In genomic region chrX:133734984-133735383, GRCm38 (mm10) we compare ENCODE assay signal across 10 mouse cellular contexts. TPM values are rescaled to one million over a fixed set of nuclear protein-coding genes. Genes with fewer than 3 reads are reported as not detected.
DNase-seq lines count a peak whose midpoint lies in the region; ATAC-seq and TF ChIP-seq lines count a peak whose summit lies in the region.
"Had no signal": no experiment of that assay in that cellular context is flagged by ENCODE, and none has a peak within 500 bp of the region (broad histone marks: within the 10 kb centered on the region; RNA-seq: fewer than 3 reads in every experiment).

No protein-coding gene starts in this region.

- no peak overlapping the region for H3K9ac ChIP-seq in hindbrain, embryonic 11.5 days (ENCODE audit: low read depth, low read length)
- no peak overlapping the region for H3K9ac ChIP-seq in hindbrain, embryonic 12.5 days
- H3K9ac ChIP-seq in stomach, postnatal 0 days (ENCODE audit: low read length) = no peak overlapping the region
- H3K9ac ChIP-seq: embryonic facial prominence, embryonic 12.5 days; limb, embryonic 12.5 days had no signal

- no peak overlapping the region for H3K27ac ChIP-seq in hindbrain, embryonic 11.5 days (ENCODE audit: low read depth, low read length)
- H3K27ac ChIP-seq in hindbrain, embryonic 12.5 days = no peak overlapping the region
- H3K27ac ChIP-seq in stomach, postnatal 0 days (replicated peaks) = no peak overlapping the region
- H3K27ac ChIP-seq: embryonic facial prominence, embryonic 12.5 days; limb, embryonic 12.5 days had no signal

- H3K9me3 ChIP-seq in hindbrain, embryonic 11.5 days (ENCODE audit: control insufficient read depth, low read length) = no peaks in the 10 kb centered on the region
- no peaks in the 10 kb centered on the region for H3K9me3 ChIP-seq in hindbrain, embryonic 12.5 days (replicated peaks)
- H3K9me3 ChIP-seq in stomach, postnatal 0 days (ENCODE audit: control insufficient read depth, low read length) = no peaks in the 10 kb centered on the region
- H3K9me3 ChIP-seq: embryonic facial prominence, embryonic 12.5 days; limb, embryonic 12.5 days had no signal

- H3K36me3 ChIP-seq in hindbrain, embryonic 11.5 days (ENCODE audit: control insufficient read depth, insufficient read depth, low read length) = no peaks in the 10 kb centered on the region
- no peaks in the 10 kb centered on the region for H3K36me3 ChIP-seq in hindbrain, embryonic 12.5 days
- H3K36me3 ChIP-seq in stomach, postnatal 0 days (ENCODE audit: control insufficient read depth, insufficient read depth, low read length) = no peaks in the 10 kb centered on the region
- H3K36me3 ChIP-seq: embryonic facial prominence, embryonic 12.5 days; limb, embryonic 12.5 days had no signal

- H3K4me1 ChIP-seq in hindbrain, embryonic 11.5 days (replicated peaks; ENCODE audit: control insufficient read depth, insufficient read depth, low read length) = no peaks in the 10 kb centered on the region
- no peaks in the 10 kb centered on the region for H3K4me1 ChIP-seq in hindbrain, embryonic 12.5 days
- no peaks in the 10 kb centered on the region for H3K4me1 ChIP-seq in lung, adult 2 months (ENCODE audit: control insufficient read depth, insufficient read depth, low read length)
- no peaks in the 10 kb centered on the region for H3K4me1 ChIP-seq in stomach, postnatal 0 days (replicated peaks; ENCODE audit: control insufficient read depth, insufficient read depth)
- H3K4me1 ChIP-seq: embryonic facial prominence, embryonic 12.5 days; limb, embryonic 12.5 days had no signal

- TF ChIP-seq EP300 in stomach, postnatal 0 days (optimal IDR thresholded peaks at IDR 0.05) = no peak

- H3K4me2 ChIP-seq in hindbrain, embryonic 11.5 days (replicated peaks; ENCODE audit: low read depth, low read length) = no peak overlapping the region
- H3K4me2 ChIP-seq in hindbrain, embryonic 12.5 days (replicated peaks) = no peak overlapping the region
- H3K4me2 ChIP-seq in stomach, postnatal 0 days (replicated peaks; ENCODE audit: low read depth) = no peak overlapping the region
- H3K4me2 ChIP-seq: embryonic facial prominence, embryonic 12.5 days; limb, embryonic 12.5 days had no signal

- TF ChIP-seq CTCF in lung, adult 2 months (IDR thresholded peaks at IDR 0.05; ENCODE audit: insufficient read depth, low read length) = peak; percentile 59
- TF ChIP-seq CTCF in stomach, postnatal 0 days (IDR thresholded peaks at IDR 0.05; ENCODE audit: low read depth) = peak; percentile 71

- no peaks in the 10 kb centered on the region for H3K27me3 ChIP-seq in hindbrain, embryonic 11.5 days (ENCODE audit: control insufficient read depth, insufficient read depth, low read length)
- no peaks in the 10 kb centered on the region for H3K27me3 ChIP-seq in hindbrain, embryonic 12.5 days
- no peaks in the 10 kb centered on the region for H3K27me3 ChIP-seq in stomach, postnatal 0 days (ENCODE audit: control insufficient read depth, insufficient read depth, low read length)
- H3K27me3 ChIP-seq: embryonic facial prominence, embryonic 12.5 days had no signal

- WGBS in hindbrain, embryonic 11.5 days = 45% methylated on average over 6 of the region's 6 CpGs
- 50% methylated on average over 6 of the region's 6 CpGs for WGBS in hindbrain, embryonic 12.5 days
- 49% methylated on average over 6 of the region's 6 CpGs for WGBS in lung, adult 2 months
- WGBS in stomach, postnatal 0 days = 52% methylated on average over 6 of the region's 6 CpGs

- intact Hi-C loops in gastrocnemius, postnatal 14 days (cut with DNase I; ENCODE audit: low total_unique reads) = no loop called here

- no peak overlapping the region for H3K4me3 ChIP-seq in hindbrain, embryonic 11.5 days (ENCODE audit: low read depth, low read length)
- H3K4me3 ChIP-seq in hindbrain, embryonic 12.5 days = no peak overlapping the region
- H3K4me3 ChIP-seq in lung, adult 2 months (replicated peaks; ENCODE audit: extremely low read depth, low read depth, low read length) = no peak overlapping the region
- no peak overlapping the region for H3K4me3 ChIP-seq in stomach, postnatal 0 days (ENCODE audit: low read depth, low read length)
- H3K4me3 ChIP-seq: embryonic facial prominence, embryonic 12.5 days; limb, embryonic 12.5 days had no signal

- TF ChIP-seq POLR2A in lung, adult 2 months (IDR thresholded peaks at IDR 0.05; ENCODE audit: borderline replicate concordance, extremely low read depth, low read depth, low read length) = no peak

- peak; percentile 36 for DNase-seq in hindbrain, embryonic 11.5 days (ENCODE audit: low spot score)
- peak; percentile 1 to 2 for DNase-seq in B cell, adult 2 months
- peak; percentile 24 for DNase-seq in adipocyte (ENCODE audit: low spot score)
- peak; percentile 42 for DNase-seq in gastrocnemius, postnatal 14 days
- DNase-seq in lung, adult 2 months = peak; percentile 15
- peak; percentile 30 for DNase-seq in stomach, postnatal 0 days (ENCODE audit: low spot score)

- ATAC-seq in hindbrain, embryonic 11.5 days (ENCODE audit: low FRiP score) = no peak
- ATAC-seq in hindbrain, embryonic 12.5 days (ENCODE audit: low FRiP score) = no peak
- ATAC-seq in stomach, postnatal 0 days (ENCODE audit: low FRiP score, low TSS enrichment) = no peak
- ATAC-seq in monocyte, adult 5-6 weeks (replicated peaks; ENCODE audit: insufficient number of reproducible peaks, low FRiP score, low TSS enrichment, poor library complexity, severe bottlenecking) = no peak

RNA-seq across cellular contexts. Expression of gene Pcdh19, which starts 46.2 kb away (rescaled TPM):
- 3.3 and 4.8 TPM in 2 replicates for polyA plus RNA-seq in hindbrain, embryonic 11.5 days (2014; fragmentation: Nextera tagmentation; extraction: Ambion mirVana)
- 7.4 and 9.4 TPM in 2 replicates for polyA plus RNA-seq in hindbrain, embryonic 12.5 days (2016; fragmentation: Nextera tagmentation; extraction: Ambion mirVana)
- total RNA-seq in gastrocnemius, postnatal 14 days (2021) = 1 to 10 TPM; 6.1 to 8.2 TPM
- polyA plus RNA-seq in lung, adult 2 months (2012; rRNA removed) = 0.77 and 1.1 TPM in 2 replicates
- 1.2 and 2.5 TPM in 2 replicates for polyA plus RNA-seq in stomach, postnatal 0 days (2015; fragmentation: Nextera tagmentation; extraction: Ambion mirVana)
- total RNA-seq in monocyte, adult 5-6 weeks (2017) = not detected in 3 replicates
